Mouse (Mus musculus) Muller cell, postnatal 12 days (primary cell): Measurements from ENCODE around the gene Zfp84.

Experiments
- DNase-seq: peaks from one replicate; pipeline ENCODE4 v3.0.0-alpha.2; 2015; ENCODE audit errors: inconsistent ontology term

The Zfp84 gene

DNA sequence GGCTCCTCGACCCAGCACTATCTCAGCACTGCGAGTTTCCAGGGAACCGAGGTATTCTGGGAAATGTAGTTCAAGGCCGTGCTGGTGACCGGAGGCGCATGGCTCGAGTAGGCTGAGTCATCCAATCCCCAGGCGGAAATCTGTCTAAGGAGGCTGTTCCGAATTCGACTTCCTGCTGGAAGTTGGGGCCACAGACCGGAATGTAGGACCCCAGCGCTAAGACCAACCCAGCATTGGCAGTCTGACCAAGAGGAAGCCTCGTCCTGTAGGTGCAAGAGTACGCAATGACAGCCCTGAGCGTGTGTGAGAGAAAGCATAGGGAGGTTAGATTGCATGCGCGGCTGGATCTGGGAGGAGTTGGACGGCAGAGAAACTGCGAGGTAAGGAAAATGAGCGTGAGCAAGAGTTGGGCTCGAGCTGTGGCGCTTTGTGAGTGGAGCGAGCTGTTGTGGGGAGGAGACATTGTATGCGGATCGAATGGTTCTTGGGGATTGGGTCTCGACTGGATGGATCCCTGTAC lies 47.6 kb downstream of the Zfp84 start, which contains the start of gene Zfp790:
Gene Zfp790 (plus strand): TSS at position 205 of the 520 bp plus-strand sequence.
- DNase-seq: peak; percentile 94

- DNase-seq: peak; percentile 75
Observed at GRCm38 (mm10) chr7:29818619-29819254, 50.4 kb downstream of the Zfp84 start.

- DNase-seq: no peak
Observed at GRCm38 (mm10) chr7:29828001-29828400, 59.6 kb downstream of the Zfp84 start.
